Mouse (Mus musculus): ENCODE results near the gene Zkscan8. TPM values are rescaled to one million over a fixed set of nuclear protein-coding genes. Genes with fewer than 3 reads are reported as not detected.
A peak's percentile ranks its signal among the peaks of the same experiment; 100 is the strongest.
"Not testable (repeated sequence)": the region's sequence is repeated elsewhere in the genome, so short reads cannot be mapped to it uniquely, and the experiment has no call there.

The Zkscan8 gene
- 10 to 100 TPM; 13.9 to 18.1 TPM for total RNA-seq (2021)

DNA sequence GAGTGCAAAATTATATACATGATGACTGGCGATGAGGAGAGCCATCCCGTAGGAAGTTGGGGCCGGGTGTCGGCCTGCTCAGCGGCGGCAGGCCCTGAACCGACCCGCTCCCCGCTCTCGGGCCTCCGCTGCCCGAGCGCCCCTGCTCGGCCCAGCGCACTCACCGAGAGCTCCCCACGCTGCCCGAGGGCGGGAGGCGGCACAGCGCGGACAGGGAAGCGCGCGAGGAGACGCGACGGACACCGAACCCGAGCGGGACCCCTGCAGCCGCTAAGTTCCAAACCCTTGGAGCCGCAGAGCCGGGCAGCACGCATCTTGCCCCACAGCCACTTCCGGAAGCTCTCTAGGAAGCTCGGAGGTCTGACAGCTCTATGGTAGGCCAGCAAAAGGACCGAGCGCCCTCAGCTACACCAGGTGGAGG lies at the start of gene Zkscan8:
TSS of gene Zkscan8 (minus strand) at position 340 of the 421 bp plus-strand sequence.
- intact Hi-C loops (cut with DNase I): loop anchor here (2.0 to 5.0 kb wide), 4 partner anchors 24 to 168 kb away; partner anchors contain the start of genes Gm10065, Zkscan3, Zkscan4 and Zscan12
- peak; percentile 94 for DNase-seq

- DNase-seq: no peak
- intact Hi-C loops (cut with DNase I): no loop called here
Observed at GRCm38 (mm10) chr13:21559793-21560192, 28.9 kb upstream of the Zkscan8 start, which contains the start of gene Olfr1535. Gene Olfr1535, minus strand, starts transcription at chr13:21559893.

DNA sequence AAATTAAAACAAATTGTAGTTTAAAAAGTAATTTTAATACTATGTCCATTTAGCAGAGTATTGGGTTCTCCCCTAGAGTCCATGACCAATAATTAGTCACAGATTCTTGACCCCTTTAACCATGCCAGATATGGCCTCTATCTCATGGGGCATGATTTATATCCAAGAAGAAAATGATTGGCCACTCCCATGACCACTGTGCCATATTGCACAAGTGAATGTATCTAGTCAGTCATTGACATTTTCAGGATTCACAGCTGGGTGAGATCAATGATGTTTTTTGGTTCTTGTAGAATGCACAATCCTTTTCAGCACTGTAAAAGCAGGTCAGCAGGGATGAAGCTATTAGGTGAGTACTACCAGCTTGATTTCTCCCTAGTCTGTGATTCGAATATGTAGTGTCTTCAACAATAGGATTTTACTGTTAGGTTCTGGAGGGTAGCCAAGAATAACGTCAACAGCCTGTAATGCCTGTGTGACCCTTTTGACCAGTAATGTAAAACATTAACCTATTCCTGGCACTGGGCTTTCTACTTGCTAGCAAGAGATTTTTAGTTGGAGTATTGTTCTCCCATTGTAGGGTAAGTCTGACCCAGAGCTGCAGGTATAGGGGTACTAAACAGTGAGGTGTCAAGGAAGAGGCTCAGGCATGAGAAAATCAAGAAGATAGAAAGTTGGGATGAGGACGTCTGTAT lies 19.6 kb upstream of the Zkscan8 start:
- intact Hi-C loops (cut with DNase I): no loop called here
- no peak for DNase-seq

DNA sequence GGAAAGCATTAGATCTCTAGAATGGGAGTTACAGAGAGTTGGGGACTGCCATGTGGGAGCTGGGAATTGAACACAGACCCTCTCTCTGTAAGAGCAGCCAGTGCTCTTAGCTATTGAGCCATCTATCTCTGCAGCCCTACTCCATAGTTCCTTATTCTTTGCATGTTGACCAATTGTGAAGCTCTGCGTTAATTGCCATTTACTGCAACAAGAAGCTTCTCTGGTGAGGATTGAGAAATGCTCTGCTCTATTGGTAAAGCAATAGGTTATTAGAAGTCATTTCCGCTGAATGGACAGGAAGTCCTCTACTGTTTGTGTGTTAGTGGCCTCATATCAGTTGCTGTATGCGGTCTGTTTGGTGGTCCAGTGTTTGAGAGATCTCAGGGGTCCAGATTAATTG lies 18.6 kb upstream of the Zkscan8 start:
- DNase-seq: no peak
- intact Hi-C loops (cut with DNase I): no loop called here

GRCm38 (mm10) chr13:21542708-21543107 lies 11.8 kb upstream of the Zkscan8 start, which contains the start of gene Olfr1366:
Gene Olfr1366, minus strand, starts transcription at chr13:21542808.
- no peak for DNase-seq
- intact Hi-C loops (cut with DNase I): no loop called here

DNA sequence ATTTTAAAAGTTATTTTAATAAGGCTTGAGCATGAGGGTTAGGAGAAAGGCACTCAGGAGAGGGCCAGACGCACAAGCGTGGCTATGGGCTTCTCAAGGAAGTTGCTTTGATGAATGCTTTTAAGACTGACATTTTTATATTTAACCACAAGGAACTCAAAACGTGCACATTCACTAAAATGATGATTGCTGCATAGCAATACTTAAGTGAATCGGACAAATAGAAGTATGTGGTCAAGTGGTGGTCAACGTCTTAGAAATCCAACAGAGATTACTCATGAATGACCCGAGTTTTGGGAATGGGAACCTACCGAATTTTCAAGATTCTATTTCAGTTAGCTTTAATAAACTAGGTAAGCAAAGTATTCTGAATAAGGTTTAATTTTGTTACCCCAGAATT lies 784 bp downstream of the Zkscan8 start:
- DNase-seq: no peak
- intact Hi-C loops (cut with DNase I): loop anchor here (2.0 to 5.0 kb wide), 4 partner anchors 23 to 167 kb away; partner anchors contain the start of genes Gm10065, Zkscan3, Zkscan4 and Zscan12

- intact Hi-C loops (cut with DNase I): loop anchor here (2.0 to 5.0 kb wide), 4 partner anchors 25 to 99 kb away; partner anchors contain the start of genes Nkapl and Zkscan8
Observed at GRCm38 (mm10) chr13:21506221-21506649, 24.7 kb downstream of the Zkscan8 start.

DNA sequence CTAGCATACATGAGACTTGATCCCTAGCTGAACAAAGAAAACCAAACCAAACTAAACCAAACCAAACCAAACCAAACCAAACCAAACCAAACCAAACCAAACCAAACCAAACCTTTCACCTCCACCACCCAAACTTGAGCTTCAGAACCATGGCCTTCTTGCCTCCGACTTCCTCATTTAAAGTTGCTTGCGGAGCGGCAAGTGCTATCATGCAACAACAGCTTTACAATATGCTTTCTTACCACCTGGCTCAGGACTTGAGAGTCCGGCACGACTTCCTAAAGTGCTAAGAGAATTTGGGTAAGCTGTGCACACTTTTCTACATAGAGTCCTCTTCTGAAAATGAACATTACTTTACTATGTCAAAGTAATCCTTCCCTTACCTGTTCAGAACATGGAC lies 28.6 kb downstream of the Zkscan8 start:
- no peak for DNase-seq
- intact Hi-C loops (cut with DNase I): no loop called here

More at GRCm38 (mm10) chr13:21506221-21506649, 24.7 kb downstream of the Zkscan8 start:
- peak; percentile 83 to 86 for DNase-seq

- DNase-seq; intact Hi-C loops (cut with DNase I): not testable (repeated sequence)
Observed at GRCm38 (mm10) chr13:21501182-21501581, 29.7 kb downstream of the Zkscan8 start, which contains the start of gene Gm11273. Gene Gm11273, minus strand, starts transcription at chr13:21501418.

DNA sequence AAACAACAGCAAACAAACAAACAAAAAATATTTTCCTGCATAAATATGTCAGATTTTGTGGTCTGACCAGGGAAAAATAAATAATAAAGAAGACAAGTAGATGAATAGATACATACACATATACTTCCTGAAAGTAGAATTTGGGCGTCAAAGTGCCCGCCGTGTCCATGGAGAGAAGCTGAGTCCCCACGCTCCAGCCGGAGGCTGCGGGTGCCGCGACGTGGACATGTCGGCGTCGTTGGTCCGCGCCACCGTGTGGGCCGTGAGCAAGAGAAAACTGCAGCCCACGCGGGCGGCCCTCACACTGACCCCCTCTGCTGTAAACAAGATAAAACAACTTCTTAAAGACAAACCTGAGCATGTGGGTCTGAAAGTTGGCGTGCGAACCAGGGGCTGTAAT lies 35.8 kb downstream of the Zkscan8 start, which contains the start of gene AK157302:
TSS of gene AK157302 (plus strand) at position 144 of the 400 bp plus-strand sequence.
- intact Hi-C loops (cut with DNase I): no loop called here
- no peak for DNase-seq

DNA sequence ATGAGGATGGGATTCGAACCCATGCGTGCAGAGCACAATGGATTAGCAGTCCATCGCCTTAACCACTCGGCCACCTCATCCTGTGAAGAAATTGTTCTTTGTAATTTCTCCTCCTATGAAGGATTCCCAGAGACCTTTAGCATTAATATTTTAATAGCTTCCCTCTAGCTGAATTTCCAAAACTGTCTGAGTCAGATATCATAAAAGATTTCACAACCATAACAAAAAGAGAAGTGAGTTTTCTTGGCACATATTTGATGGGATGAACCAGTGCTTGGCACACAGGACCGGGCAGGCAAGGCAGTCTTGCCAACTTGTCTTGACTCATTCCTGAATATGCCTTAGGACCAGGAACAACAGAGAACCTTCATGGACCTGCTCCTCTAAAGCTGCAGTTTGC lies 38.1 kb downstream of the Zkscan8 start:
- intact Hi-C loops (cut with DNase I): no loop called here
- DNase-seq: no peak

- intact Hi-C loops (cut with DNase I): no loop called here
- DNase-seq: no peak
Observed at GRCm38 (mm10) chr13:21486881-21487280, 44.0 kb downstream of the Zkscan8 start.

GRCm38 (mm10) chr13:21478759-21479670 lies 51.9 kb downstream of the Zkscan8 start, which contains the start of the genes Zkscan4 and Gm10065:
Gene Zkscan4, plus strand, starts transcription at chr13:21478907.
Gene Gm10065, minus strand, starts transcription at chr13:21479441.
- intact Hi-C loops (cut with DNase I): loop anchor here (2.0 to 5.0 kb wide), 2 partner anchors 24 to 53 kb away; partner anchors contain the start of gene Zkscan8
- peak; percentile 73 to 84 for DNase-seq

DNA sequence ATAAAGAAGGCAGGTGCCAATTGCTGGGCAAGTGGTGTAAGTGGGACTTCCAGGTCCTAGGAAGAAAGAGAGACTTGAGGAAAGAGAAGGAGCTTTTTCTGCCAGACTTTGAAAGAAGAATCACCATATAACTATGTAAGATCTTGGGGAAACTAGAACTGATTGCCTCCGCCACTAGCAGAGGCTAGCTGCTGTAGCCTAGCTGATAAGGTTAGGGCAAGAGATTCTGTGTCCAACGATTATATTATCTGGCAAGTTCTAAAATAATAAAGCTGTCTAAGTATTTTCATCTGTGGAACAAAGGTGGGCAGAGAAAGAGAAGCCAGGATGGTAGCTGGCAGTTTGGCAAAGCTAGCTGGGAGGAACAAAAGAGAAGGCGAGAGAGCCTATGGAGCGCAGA lies 58.5 kb downstream of the Zkscan8 start:
- no peak for DNase-seq
- intact Hi-C loops (cut with DNase I): no loop called here

DNA sequence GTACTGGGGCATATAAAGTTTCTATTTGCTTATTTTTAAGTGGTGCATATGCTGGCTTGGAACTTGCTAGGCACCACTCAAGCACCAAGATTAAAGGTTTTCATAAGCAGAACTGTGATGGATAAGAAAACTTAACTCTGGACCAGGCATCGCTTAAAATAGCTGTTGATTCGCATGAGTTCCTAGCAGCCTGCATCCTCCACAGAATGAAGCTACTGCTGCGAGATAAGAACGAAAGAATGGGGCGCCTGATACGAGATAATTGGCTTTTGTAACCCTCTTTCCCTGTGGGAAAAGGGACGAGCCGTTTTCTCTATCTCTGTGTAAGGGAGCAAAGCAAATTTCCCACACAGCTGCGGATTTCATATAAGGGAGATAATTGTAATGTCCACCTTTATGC lies 61.8 kb downstream of the Zkscan8 start:
- intact Hi-C loops (cut with DNase I): loop anchor here (5.0 kb wide), 1 partner anchor 38 kb away; no protein-coding TSS in a partner anchor
- no peak for DNase-seq

DNA sequence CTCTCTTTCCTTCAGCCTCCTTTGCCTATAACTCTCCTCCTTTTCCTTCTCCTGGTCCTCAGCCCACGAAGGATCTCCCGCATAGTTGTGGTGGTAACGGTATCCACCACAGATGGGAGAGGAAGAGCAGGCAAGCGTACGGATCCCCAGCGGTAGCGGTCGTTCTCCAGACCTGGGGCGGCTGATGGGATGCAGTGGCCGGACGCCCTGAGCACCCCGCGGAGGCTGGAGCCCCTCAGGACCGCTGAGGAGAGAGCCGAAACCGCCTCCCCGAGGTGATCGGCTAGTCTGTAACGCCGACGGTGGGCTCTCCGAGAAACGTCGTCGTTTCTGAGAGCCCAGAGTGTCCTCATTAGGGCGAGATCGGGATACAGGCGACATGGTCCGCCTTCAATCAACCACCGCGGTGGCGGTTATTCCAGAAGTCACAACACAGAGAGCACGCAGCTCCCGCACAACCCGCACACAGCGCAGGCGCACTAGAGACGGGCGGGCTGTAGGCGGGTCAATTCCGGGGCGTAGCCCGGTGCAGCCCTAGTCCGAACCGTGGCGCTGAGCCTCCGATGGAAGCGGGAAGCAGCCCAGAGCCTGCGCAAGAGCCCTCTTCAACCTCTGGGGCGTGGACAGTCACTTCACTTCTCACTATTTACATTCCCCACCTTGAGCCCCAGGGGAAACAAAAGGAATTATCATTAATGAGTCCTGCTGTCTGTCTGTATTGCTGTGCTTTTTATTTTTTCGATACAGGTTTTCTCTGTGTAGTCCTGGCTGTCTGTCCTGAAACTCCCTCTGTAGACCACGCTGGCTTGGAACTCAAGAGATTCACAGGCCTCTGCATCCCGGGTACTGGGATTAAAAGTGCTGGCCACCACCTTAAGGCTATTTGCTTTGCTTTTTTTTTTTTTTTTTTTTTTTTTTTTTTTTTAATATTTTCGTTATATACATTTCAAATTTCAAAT lies 62.6 kb downstream of the Zkscan8 start, which contains the start of gene Nkapl:
TSS of gene Nkapl (minus strand) at position 449 of the 959 bp plus-strand sequence.
- intact Hi-C loops (cut with DNase I): loop anchor here (5.0 kb wide), 1 partner anchor 39 kb away; no protein-coding TSS in a partner anchor
- peak; percentile 84 to 86 for DNase-seq

DNA sequence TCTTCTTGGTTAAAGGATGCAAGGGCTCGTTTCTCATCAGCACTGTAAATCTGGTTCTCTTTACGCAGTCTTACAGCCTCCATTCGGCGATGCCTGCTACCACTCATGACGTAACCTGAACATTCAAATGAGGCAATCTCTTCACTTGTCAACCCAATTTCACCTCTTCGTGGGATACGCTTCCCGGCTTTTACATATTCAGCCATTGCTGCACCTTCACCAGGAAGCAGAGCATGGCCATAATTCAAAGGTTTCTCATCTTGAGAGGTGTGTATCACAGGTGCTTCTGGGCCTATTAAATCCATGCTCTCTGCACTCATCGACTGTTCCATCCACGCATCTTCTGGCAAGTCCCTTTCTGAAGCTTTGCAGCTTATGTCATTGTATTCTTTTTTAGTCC lies 63.6 kb downstream of the Zkscan8 start:
- intact Hi-C loops (cut with DNase I): loop anchor here (5.0 kb wide), 1 partner anchor 40 kb away; no protein-coding TSS in a partner anchor
- DNase-seq: no peak

Data from heart, postnatal 10 days (tissue).